Comparison of ENCODE assay signal across 9 mouse cellular contexts in genomic region chr19:4557796-4558569, GRCm38 (mm10). TPM values are rescaled to one million over a fixed set of nuclear protein-coding genes. Genes with fewer than 3 reads are reported as not detected.
DNase-seq lines count a peak whose midpoint lies in the region; ATAC-seq and TF ChIP-seq lines count a peak whose summit lies in the region.
"Had no signal": no experiment of that assay in that cellular context is flagged by ENCODE, and none has a peak within 500 bp of the region (broad histone marks: within the 10 kb centered on the region; RNA-seq: fewer than 3 reads in every experiment).

No protein-coding gene starts in this region.

- H3K4me2 ChIP-seq in intestine, embryonic 15.5 days (replicated peaks): no peak overlapping the region
- no peak overlapping the region for H3K4me2 ChIP-seq in intestine, postnatal 0 days (replicated peaks; ENCODE audit: low read depth)
- peak overlapping the region; percentile 72 for H3K4me2 ChIP-seq in liver, embryonic 12.5 days
- H3K4me2 ChIP-seq in stomach, embryonic 15.5 days: no peak overlapping the region
- H3K4me2 ChIP-seq: midbrain, embryonic 12.5 days had no signal

- H3K9me3 ChIP-seq in intestine, embryonic 15.5 days: no peaks in the 10 kb centered on the region
- H3K9me3 ChIP-seq in intestine, postnatal 0 days (ENCODE audit: control insufficient read depth): no peaks in the 10 kb centered on the region
- no peaks in the 10 kb centered on the region for H3K9me3 ChIP-seq in liver, embryonic 12.5 days (replicated peaks)
- H3K9me3 ChIP-seq in stomach, embryonic 15.5 days: no peaks in the 10 kb centered on the region
- H3K9me3 ChIP-seq: midbrain, embryonic 12.5 days had no signal

- H3K9ac ChIP-seq in intestine, embryonic 15.5 days: no peak overlapping the region
- no peak overlapping the region for H3K9ac ChIP-seq in intestine, postnatal 0 days (ENCODE audit: low read depth, low read length)
- H3K9ac ChIP-seq in liver, embryonic 12.5 days: peak overlapping the region; percentile 69
- H3K9ac ChIP-seq in stomach, embryonic 15.5 days: no peak overlapping the region
- H3K9ac ChIP-seq: midbrain, embryonic 12.5 days had no signal

- WGBS in intestine, embryonic 15.5 days: 72% methylated on average over 8 of the region's 8 CpGs
- 74% methylated on average over 8 of the region's 8 CpGs for WGBS in intestine, postnatal 0 days
- 52% methylated on average over 8 of the region's 8 CpGs for WGBS in liver, embryonic 12.5 days (ENCODE audit: insufficient replicate concordance)
- WGBS in stomach, embryonic 15.5 days: 70% methylated on average over 8 of the region's 8 CpGs

- no peaks in the 10 kb centered on the region for H3K27me3 ChIP-seq in intestine, embryonic 15.5 days (replicated peaks)
- no peaks in the 10 kb centered on the region for H3K27me3 ChIP-seq in intestine, postnatal 0 days (replicated peaks; ENCODE audit: control insufficient read depth, insufficient read depth, low read length)
- no peaks in the 10 kb centered on the region for H3K27me3 ChIP-seq in liver, embryonic 12.5 days (replicated peaks)
- H3K27me3 ChIP-seq in stomach, embryonic 15.5 days (replicated peaks): no peaks in the 10 kb centered on the region
- H3K27me3 ChIP-seq: midbrain, embryonic 12.5 days had no signal

- ATAC-seq in intestine, embryonic 15.5 days: peak; percentile 83
- ATAC-seq in intestine, postnatal 0 days: no peak
- ATAC-seq in liver, embryonic 12.5 days: peak; percentile 88
- peak; percentile 87 for ATAC-seq in stomach, embryonic 15.5 days (ENCODE audit: insufficient read depth, low FRiP score, low read depth)

- no peak overlapping the region for H3K4me3 ChIP-seq in intestine, embryonic 15.5 days (replicated peaks)
- H3K4me3 ChIP-seq in intestine, postnatal 0 days (ENCODE audit: low read depth, low read length): no peak overlapping the region
- H3K4me3 ChIP-seq in brown adipose tissue, adult 24 weeks (ENCODE audit: insufficient read depth, low read depth, low read length): no peak overlapping the region
- peak overlapping the region; percentile 36 for H3K4me3 ChIP-seq in liver, embryonic 12.5 days
- H3K4me3 ChIP-seq in stomach, embryonic 15.5 days (replicated peaks): no peak overlapping the region
- H3K4me3 ChIP-seq: midbrain, embryonic 12.5 days had no signal

- no peak for TF ChIP-seq CTCF in intestine, postnatal 0 days (IDR thresholded peaks at IDR 0.05; ENCODE audit: low read depth)

- H3K36me3 ChIP-seq in intestine, embryonic 15.5 days: no peaks in the 10 kb centered on the region
- no peaks in the 10 kb centered on the region for H3K36me3 ChIP-seq in intestine, postnatal 0 days (ENCODE audit: control insufficient read depth, insufficient read depth)
- H3K36me3 ChIP-seq in liver, embryonic 12.5 days: no peaks in the 10 kb centered on the region
- no peaks in the 10 kb centered on the region for H3K36me3 ChIP-seq in stomach, embryonic 15.5 days
- H3K36me3 ChIP-seq: midbrain, embryonic 12.5 days had no signal

- no peaks in the 10 kb centered on the region for H3K4me1 ChIP-seq in intestine, embryonic 15.5 days (replicated peaks)
- H3K4me1 ChIP-seq in intestine, postnatal 0 days (replicated peaks; ENCODE audit: control insufficient read depth, insufficient read depth, low read length): no peaks in the 10 kb centered on the region; the same call in 1 of the 2 replicates
- H3K4me1 ChIP-seq in brown adipose tissue, adult 24 weeks (ENCODE audit: control insufficient read depth, insufficient read depth, insufficient read length, low read length): peaks cover 28% of the 10 kb centered on the region
- H3K4me1 ChIP-seq in liver, embryonic 12.5 days: peaks cover 96% of the 10 kb centered on the region
- H3K4me1 ChIP-seq in stomach, embryonic 15.5 days: peaks cover 8% of the 10 kb centered on the region; the same call in 1 of the 2 replicates

- peak; percentile 45 to 48 for DNase-seq in frontal cortex, postnatal 10 days (ENCODE audit: low spot score in 2 of 2)
- DNase-seq in kidney, postnatal 10 days: peak; percentile 68
- no peak for DNase-seq in urinary bladder, postnatal 14 days (ENCODE audit: low spot score)

- H3K27ac ChIP-seq in intestine, embryonic 15.5 days: no peak overlapping the region
- no peak overlapping the region for H3K27ac ChIP-seq in intestine, postnatal 0 days (ENCODE audit: low read depth, low read length)
- peak overlapping the region; percentile 49 for H3K27ac ChIP-seq in brown adipose tissue, adult 24 weeks (replicated peaks; ENCODE audit: low read depth, low read length)
- H3K27ac ChIP-seq in liver, embryonic 12.5 days: peak overlapping the region; percentile 99
- no peak overlapping the region for H3K27ac ChIP-seq in stomach, embryonic 15.5 days
- H3K27ac ChIP-seq: midbrain, embryonic 12.5 days had no signal

RNA-seq across cellular contexts. Expression of gene Pcx, which starts 47.7 kb away (rescaled TPM):
- 11.8 and 15.0 TPM in 2 replicates for polyA plus RNA-seq in intestine, embryonic 15.5 days (2015; fragmentation: Nextera tagmentation; extraction: Ambion mirVana)
- polyA plus RNA-seq in intestine, postnatal 0 days (2015; fragmentation: Nextera tagmentation; extraction: Ambion mirVana): 6.1 and 7.0 TPM in 2 replicates
- 328 and 343 TPM in 2 replicates for polyA plus RNA-seq in brown adipose tissue, adult 24 weeks (2012; ENCODE audit: insufficient read depth, insufficient read length, missing spikeins)
- 34.3 and 34.8 TPM in 2 replicates for polyA plus RNA-seq in liver, embryonic 12.5 days (2016; fragmentation: Nextera tagmentation; extraction: Ambion mirVana)
- polyA plus RNA-seq in stomach, embryonic 15.5 days (2015; fragmentation: Nextera tagmentation; extraction: Ambion mirVana): 18.0 and 19.1 TPM in 2 replicates

RNA-seq across cellular contexts. Expression of gene Lrfn4, which starts 57.5 kb away (rescaled TPM):
- polyA plus RNA-seq in intestine, embryonic 15.5 days (2015; fragmentation: Nextera tagmentation; extraction: Ambion mirVana): 6.5 and 7.8 TPM in 2 replicates
- polyA plus RNA-seq in intestine, postnatal 0 days (2015; fragmentation: Nextera tagmentation; extraction: Ambion mirVana): 4.6 and 4.8 TPM in 2 replicates
- polyA plus RNA-seq in brown adipose tissue, adult 24 weeks (2012; ENCODE audit: insufficient read depth, insufficient read length, missing spikeins): 0.36 TPM in 1 of 2 replicates, not detected in the other
- 2.6 and 2.7 TPM in 2 replicates for polyA plus RNA-seq in liver, embryonic 12.5 days (2016; fragmentation: Nextera tagmentation; extraction: Ambion mirVana)
- 5.7 and 6.1 TPM in 2 replicates for polyA plus RNA-seq in stomach, embryonic 15.5 days (2015; fragmentation: Nextera tagmentation; extraction: Ambion mirVana)

RNA-seq across cellular contexts. Expression of gene 2010003K11Rik, which starts 59.6 kb away (rescaled TPM):
- 7.6 and 9.7 TPM in 2 replicates for polyA plus RNA-seq in intestine, embryonic 15.5 days (2015; fragmentation: Nextera tagmentation; extraction: Ambion mirVana)
- polyA plus RNA-seq in intestine, postnatal 0 days (2015; fragmentation: Nextera tagmentation; extraction: Ambion mirVana): 156 and 165 TPM in 2 replicates
- polyA plus RNA-seq in brown adipose tissue, adult 24 weeks (2012; ENCODE audit: insufficient read depth, insufficient read length, missing spikeins): 30.6 and 32.3 TPM in 2 replicates
- not detected in 2 replicates for polyA plus RNA-seq in liver, embryonic 12.5 days (2016; fragmentation: Nextera tagmentation; extraction: Ambion mirVana)
- polyA plus RNA-seq in stomach, embryonic 15.5 days (2015; fragmentation: Nextera tagmentation; extraction: Ambion mirVana): 1.2 and 1.3 TPM in 2 replicates
- polyA plus RNA-seq: midbrain, embryonic 12.5 days had no signal

Comparison
In these comparisons a context has a peak if more than half of its experiments do, and no peak if none do; other contexts are left out.
1. H3K27ac ChIP-seq: peak in brown adipose tissue, adult 24 weeks (single experiment) and liver, embryonic 12.5 days (single experiment); none in intestine, embryonic 15.5 days (single experiment), intestine, postnatal 0 days (single experiment) and stomach, embryonic 15.5 days (single experiment).